Mouse (Mus musculus) ES-E14 (cell line): ENCODE measurements around the gene Mbd6. TPM values are rescaled to one million over a fixed set of nuclear protein-coding genes. Genes with fewer than 3 reads are reported as not detected.

Experiments
- DNase-seq: peaks from one replicate; pipeline ENCODE4 v3.0.0-alpha.2; 2013; ENCODE audit warnings: low read depth, low spot score
- H3K27ac ChIP-seq: 2 replicates; pipeline ENCODE4 v1.5.1; 2012; ENCODE audit warnings: low read depth, mild to moderate bottlenecking, low read length, moderate library complexity, mixed read lengths; ENCODE audit not compliant: poor library complexity, insufficient read depth, severe bottlenecking
- H3K36me3 ChIP-seq: 2 replicates; pipeline ENCODE4 v1.6.1; 2012; ENCODE audit warnings: mild to moderate bottlenecking, low read length, moderate library complexity, mixed read lengths; ENCODE audit not compliant: control insufficient read depth, poor library complexity, insufficient read depth, severe bottlenecking
- H3K4me1 ChIP-seq, 2 experiments: fragments of 150-350 bp in 1 of 2; sonication (generic) in 1 of 2; 2 replicates each; pipeline ENCODE4 v1.6.1; 2012; ENCODE audit warnings: low read length in 2 of 2, mild to moderate bottlenecking in 1 of 2, mixed read lengths in 1 of 2; ENCODE audit not compliant: control insufficient read depth in 2 of 2, insufficient read depth in 2 of 2, poor library complexity in 1 of 2
- H3K4me3 ChIP-seq, 2 experiments: fragments of 150-350 bp in 1 of 2; sonication (generic) in 1 of 2; 2 replicates each; pipeline ENCODE4 v1.5.1; 2012; ENCODE audit warnings: low read length in 2 of 2, low read depth in 1 of 2, mild to moderate bottlenecking in 1 of 2, mixed read lengths in 1 of 2; ENCODE audit not compliant: insufficient read depth in 1 of 2, poor library complexity in 1 of 2, severe bottlenecking in 1 of 2
- H3K9ac ChIP-seq: 2 replicates; pipeline ENCODE4 v1.6.1; 2012; ENCODE audit warnings: low read depth, mild to moderate bottlenecking, low read length, mixed read lengths; ENCODE audit not compliant: poor library complexity, insufficient read depth, severe bottlenecking
- H3K9me3 ChIP-seq: fragments of 150-350 bp; sonication (generic); 2 replicates; pipeline ENCODE4 v1.6.1; 2012; ENCODE audit warnings: low read depth, mild to moderate bottlenecking, low read length; ENCODE audit not compliant: control insufficient read depth, insufficient read depth
- CHD2 ChIP-seq: IDR thresholded peaks from 2 replicates; pipeline ENCODE4 v1.6.1; 2014; ENCODE audit warnings: mild to moderate bottlenecking, low read depth, low read length, inconsistent platforms
- HCFC1 ChIP-seq: IDR thresholded peaks from 2 replicates; pipeline ENCODE4 v1.6.1; 2012; ENCODE audit warnings: low read length, inconsistent platforms, borderline replicate concordance; ENCODE audit not compliant: insufficient read depth
- MAFK ChIP-seq: IDR thresholded peaks from 2 replicates; pipeline ENCODE4 v1.6.1; 2014; ENCODE audit warnings: mild to moderate bottlenecking, low read depth, low read length, inconsistent platforms; ENCODE audit not compliant: insufficient read depth
- ZC3H11A ChIP-seq: IDR thresholded peaks from 2 replicates; pipeline ENCODE4 v1.6.1; 2012; ENCODE audit warnings: low read depth, mild to moderate bottlenecking, inconsistent platforms, low read length, borderline replicate concordance
- ZNF384 ChIP-seq: IDR thresholded peaks from 2 replicates; pipeline ENCODE4 v1.6.1; 2012; ENCODE audit warnings: low read depth, low read length, inconsistent platforms
- in situ Hi-C, 2 experiments: fragments of 600-800 bp; cut with MboI; formaldehyde crosslinking; loops; one replicate each; pipeline ENCODE4 v1.15.1; 2025; ENCODE audit warnings: low sequenced_read_pairs in 2 of 2, inconsistent platforms in 1 of 2; ENCODE audit not compliant: unreplicated experiment in 2 of 2
- total RNA-seq: library from RNA; depleted of rRNA; stranded (reverse); fragments of 300-350 nt; gene quantifications from 2 replicates; pipeline ENCODE4 v1.2.3, GENCODE M21; 2012

The Mbd6 gene
- total RNA-seq, 1 experiment = 15.8 TPM

DNA sequence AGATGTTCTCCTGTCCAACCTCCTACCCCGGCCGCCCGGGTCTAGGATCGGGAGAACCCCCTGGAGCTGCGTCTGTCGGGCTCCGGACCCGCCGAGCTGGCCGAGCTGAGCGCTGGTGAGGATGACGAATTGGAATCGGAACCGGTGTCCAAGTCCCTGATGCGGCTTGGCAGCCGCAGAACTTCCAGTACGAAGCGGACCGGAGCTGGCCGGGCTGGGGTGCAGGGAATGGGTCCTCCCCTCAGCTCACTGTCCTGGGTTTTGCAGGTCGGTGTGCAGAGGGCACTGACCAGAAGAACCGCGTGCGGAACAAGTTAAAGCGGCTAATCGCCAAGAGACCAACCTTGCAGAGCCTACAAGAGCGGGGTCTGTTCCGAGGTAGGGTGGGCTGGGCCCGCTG, 38.0 kb upstream of the Mbd6 start:
- DNase-seq = no peak
- H3K9me3 ChIP-seq = no peaks in the 10 kb centered on the region
- peaks cover 11% of the 10 kb centered on the region; the same call in 1 of the 2 replicates for H3K36me3 ChIP-seq
- H3K27ac ChIP-seq = no peak overlapping the region
- H3K9ac ChIP-seq = peak overlapping the region; percentile 29
- TF ChIP-seq MAFK = no peak
- no peak for TF ChIP-seq ZC3H11A
- TF ChIP-seq CHD2 = no peak
- no peak for TF ChIP-seq ZNF384
- TF ChIP-seq HCFC1 = no peak
- H3K4me3 ChIP-seq = peak overlapping the region; percentile 49 to 61
- in situ Hi-C loops = no loop called here
- peaks cover 6 to 28% of the 10 kb centered on the region in 2 experiments; a peak in 3 of 4 replicates for H3K4me1 ChIP-seq

GRCm38 (mm10) chr10:127326017-127326801, 37.4 kb upstream of the Mbd6 start:
- H3K9ac ChIP-seq = peak overlapping the region; percentile 29
- in situ Hi-C loops = no loop called here
- H3K27ac ChIP-seq = no peak overlapping the region
- no peaks in the 10 kb centered on the region for H3K9me3 ChIP-seq
- TF ChIP-seq CHD2 (no peak), MAFK (no peak), ZNF384 (no peak), HCFC1 (no peak), ZC3H11A (no peak)
- H3K36me3 ChIP-seq = peaks cover 5% of the 10 kb centered on the region; the same call in 1 of the 2 replicates
- peaks cover 6 to 24% of the 10 kb centered on the region in 2 experiments; a peak in 3 of 4 replicates for H3K4me1 ChIP-seq
- peak overlapping the region; percentile 49 to 61 for H3K4me3 ChIP-seq
- no peak for DNase-seq

GRCm38 (mm10) chr10:127325454-127326016, 36.7 kb upstream of the Mbd6 start:
- peak overlapping the region; percentile 49 to 61; a peak in 2 of 4 replicates for H3K4me3 ChIP-seq
- DNase-seq = no peak
- H3K27ac ChIP-seq = no peak overlapping the region
- TF ChIP-seq ZNF384 (no peak), MAFK (no peak), HCFC1 (no peak), ZC3H11A (no peak), CHD2 (no peak)
- peaks cover 6 to 24% of the 10 kb centered on the region in 2 experiments; a peak in 3 of 4 replicates for H3K4me1 ChIP-seq
- in situ Hi-C loops = no loop called here
- no peaks in the 10 kb centered on the region for H3K36me3 ChIP-seq
- peak overlapping the region; percentile 29; the same call in 1 of the 2 replicates for H3K9ac ChIP-seq
- no peaks in the 10 kb centered on the region for H3K9me3 ChIP-seq

- in situ Hi-C loops = no loop called here
- TF ChIP-seq ZNF384 = no peak
- TF ChIP-seq MAFK = no peak
- no peak for TF ChIP-seq CHD2
- TF ChIP-seq HCFC1 = no peak
- TF ChIP-seq ZC3H11A = peak; percentile 16; the same call in 1 of the 2 replicates
- H3K9ac ChIP-seq = no peak overlapping the region
- no peaks in the 10 kb centered on the region for H3K9me3 ChIP-seq
- no peaks in the 10 kb centered on the region for H3K36me3 ChIP-seq
- H3K27ac ChIP-seq = no peak overlapping the region
- H3K4me1 ChIP-seq = peaks cover 6 to 24% of the 10 kb centered on the region in 2 experiments; a peak in 3 of 4 replicates
- no peak for DNase-seq
- no peak overlapping the region for H3K4me3 ChIP-seq
These were observed 35.7 kb upstream of the Mbd6 start for GRCm38 (mm10) chr10:127324495-127324894.
